ENCODE assay signal across 16 mouse cellular contexts in genomic region chr5:117888946-117889345, GRCm38 (mm10).
"Had no signal": no experiment of that assay in that cellular context is flagged by ENCODE, and none has a peak within 500 bp of the region (broad histone marks: within the 10 kb centered on the region; RNA-seq: fewer than 3 reads in every experiment).

No protein-coding gene starts in this region.

- H3K36me3 ChIP-seq: limb, embryonic 12.5 days; limb, embryonic 15.5 days; lung, embryonic 15.5 days; neural tube, embryonic 12.5 days; neural tube, embryonic 15.5 days; stomach, embryonic 15.5 days had no signal

- DNase-seq: liver, postnatal 0 days; lung, postnatal 14 days; lung, postnatal 4 days; right cerebral cortex, adult 18-20 months; right cerebral cortex, postnatal 14 days; spleen, adult 18-20 months; thymus, postnatal 25 days had no signal

- H3K9ac ChIP-seq: limb, embryonic 12.5 days; limb, embryonic 15.5 days; liver, embryonic 14.5 days; liver, postnatal 0 days; lung, embryonic 15.5 days; neural tube, embryonic 12.5 days; neural tube, embryonic 15.5 days; stomach, embryonic 15.5 days had no signal

- ATAC-seq: liver, postnatal 0 days had no signal

- H3K4me3 ChIP-seq: limb, embryonic 12.5 days; limb, embryonic 15.5 days; lung, embryonic 15.5 days; neural tube, embryonic 12.5 days; neural tube, embryonic 15.5 days; stomach, embryonic 15.5 days had no signal

- H3K4me1 ChIP-seq: limb, embryonic 12.5 days; lung, embryonic 15.5 days; neural tube, embryonic 12.5 days; neural tube, embryonic 15.5 days; stomach, embryonic 15.5 days had no signal

- H3K9me3 ChIP-seq: limb, embryonic 12.5 days; limb, embryonic 15.5 days; lung, embryonic 15.5 days; neural tube, embryonic 12.5 days; neural tube, embryonic 15.5 days; stomach, embryonic 15.5 days had no signal

- H3K27me3 ChIP-seq: limb, embryonic 12.5 days; limb, embryonic 15.5 days; lung, embryonic 15.5 days; neural tube, embryonic 12.5 days; neural tube, embryonic 15.5 days; stomach, embryonic 15.5 days had no signal

- H3K4me2 ChIP-seq: limb, embryonic 12.5 days; limb, embryonic 15.5 days; liver, embryonic 11.5 days; lung, embryonic 15.5 days; midbrain, embryonic 11.5 days; neural tube, embryonic 12.5 days; neural tube, embryonic 15.5 days; stomach, embryonic 15.5 days had no signal

- H3K27ac ChIP-seq: limb, embryonic 12.5 days; limb, embryonic 15.5 days; liver, embryonic 14.5 days; lung, embryonic 15.5 days; neural tube, embryonic 12.5 days; neural tube, embryonic 15.5 days; stomach, embryonic 15.5 days had no signal
